Mouse (Mus musculus): ENCODE measurements around the gene Cav3.

Cav3 gene

DNA sequence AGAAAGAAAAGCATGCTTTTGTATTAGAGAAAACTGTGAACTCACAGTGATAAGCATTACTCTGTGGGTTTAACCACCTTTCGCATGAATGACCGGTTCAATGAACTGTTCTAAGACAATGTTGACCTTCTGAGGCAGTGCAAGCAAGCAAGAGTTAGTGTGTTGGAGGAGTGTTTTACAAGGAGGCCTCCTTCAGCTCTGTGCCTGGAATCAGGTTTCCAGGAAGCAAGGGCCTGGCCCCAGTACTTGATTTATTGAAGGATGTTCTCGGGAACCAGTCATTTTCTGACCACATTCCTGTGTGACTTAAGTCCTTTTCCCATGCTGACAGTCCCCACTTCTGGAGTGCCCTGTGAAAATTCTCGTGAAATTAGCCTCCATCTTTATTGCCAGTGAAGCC lies 35.9 kb downstream of the Cav3 start:
- no peak for DNase-seq (ENCODE audit: low spot score)

DNA sequence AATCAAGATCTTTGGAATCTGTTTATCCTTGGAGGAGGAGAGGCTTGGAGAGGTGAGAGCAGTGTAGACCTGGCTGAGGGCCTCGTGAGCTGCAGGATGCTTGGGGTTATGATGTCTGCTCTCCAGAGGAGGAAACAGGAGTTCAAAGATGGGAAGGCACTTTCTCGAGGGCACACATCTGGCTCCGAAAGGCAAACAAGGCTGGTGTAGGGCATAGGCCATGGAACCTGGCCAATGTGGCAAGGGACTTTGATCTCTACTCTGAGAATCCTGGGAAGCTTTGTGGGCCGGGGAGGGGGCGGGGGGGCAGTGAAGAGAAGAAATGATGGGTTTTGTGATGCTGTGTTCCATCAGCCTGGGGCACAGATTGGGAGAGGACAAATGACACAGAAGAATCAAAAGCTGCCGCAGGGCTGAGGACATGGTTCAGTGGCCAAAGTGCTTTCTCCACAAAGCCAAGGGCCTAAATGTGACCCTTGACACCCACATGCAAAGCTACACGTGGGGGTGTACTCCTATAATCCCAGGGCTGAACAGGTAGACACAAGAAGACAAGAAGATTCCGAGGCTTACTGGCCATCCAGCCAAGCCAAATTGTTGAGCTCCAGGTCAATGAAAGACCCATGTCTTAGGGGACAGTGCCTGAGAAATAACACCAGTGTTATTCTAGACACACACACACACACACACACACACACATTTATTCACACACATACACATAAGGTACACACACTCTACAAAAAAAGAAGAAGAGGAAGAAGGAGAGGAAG lies 37.2 kb downstream of the Cav3 start:
- no peak for DNase-seq (ENCODE audit: low spot score)

DNA sequence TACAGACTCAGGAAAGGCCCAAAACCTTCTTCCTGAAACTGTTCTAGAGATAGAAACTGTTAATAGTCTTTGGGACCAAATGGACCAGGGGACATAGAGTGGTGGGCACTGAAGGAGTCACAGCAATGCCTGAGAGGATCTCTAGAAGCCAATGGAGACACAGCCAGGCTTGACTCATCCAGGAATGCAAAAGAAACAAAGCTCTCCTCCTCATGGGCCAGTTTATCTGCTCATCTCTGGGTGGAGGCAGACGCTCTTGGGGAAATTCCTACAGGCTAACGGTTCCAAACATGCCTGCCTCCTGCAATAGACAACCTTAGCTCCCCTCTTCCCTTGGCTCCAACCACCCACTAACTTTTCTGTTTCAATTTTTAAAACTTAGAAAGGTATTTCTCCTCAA lies 38.2 kb downstream of the Cav3 start:
- DNase-seq (ENCODE audit: low spot score) = no peak

DNA sequence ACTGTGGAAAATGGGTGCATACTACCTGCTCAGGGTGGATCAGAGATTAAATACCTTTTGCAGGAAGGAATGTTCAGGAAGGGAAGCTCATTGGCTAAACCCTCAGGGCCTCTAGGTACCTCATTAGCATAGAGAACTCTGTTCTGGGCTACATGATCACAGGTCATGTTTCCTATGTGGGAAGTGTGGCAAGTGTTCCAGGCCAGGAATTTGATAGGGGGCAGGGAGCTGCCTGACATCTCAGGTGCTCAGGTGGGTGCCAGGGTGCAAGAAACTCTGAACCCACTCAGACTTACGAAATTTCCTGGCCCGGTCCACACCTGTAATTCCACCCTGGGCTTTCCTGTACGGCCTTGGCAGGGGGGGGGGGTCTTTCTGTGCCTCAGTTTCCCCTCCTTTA lies 39.4 kb downstream of the Cav3 start:
- no peak for DNase-seq (ENCODE audit: low spot score)

DNA sequence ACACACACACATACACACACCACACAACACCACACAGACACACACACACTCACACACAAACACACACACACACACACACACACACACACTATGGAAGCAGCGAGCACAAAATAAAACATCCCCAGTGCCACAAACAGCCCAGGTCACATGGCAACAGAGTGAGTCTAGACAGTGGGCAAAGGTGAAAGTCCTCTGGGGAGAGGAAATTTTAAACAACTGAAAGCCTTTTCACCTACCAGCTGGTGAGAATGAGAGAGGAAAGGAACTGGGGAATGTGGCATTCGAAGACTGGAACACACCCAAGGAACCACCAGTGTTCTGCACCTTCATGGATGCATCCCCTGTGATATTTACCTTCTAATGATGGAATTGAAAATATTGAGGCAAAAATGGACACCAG lies 40.2 kb downstream of the Cav3 start:
- no peak for DNase-seq (ENCODE audit: low spot score)

DNA sequence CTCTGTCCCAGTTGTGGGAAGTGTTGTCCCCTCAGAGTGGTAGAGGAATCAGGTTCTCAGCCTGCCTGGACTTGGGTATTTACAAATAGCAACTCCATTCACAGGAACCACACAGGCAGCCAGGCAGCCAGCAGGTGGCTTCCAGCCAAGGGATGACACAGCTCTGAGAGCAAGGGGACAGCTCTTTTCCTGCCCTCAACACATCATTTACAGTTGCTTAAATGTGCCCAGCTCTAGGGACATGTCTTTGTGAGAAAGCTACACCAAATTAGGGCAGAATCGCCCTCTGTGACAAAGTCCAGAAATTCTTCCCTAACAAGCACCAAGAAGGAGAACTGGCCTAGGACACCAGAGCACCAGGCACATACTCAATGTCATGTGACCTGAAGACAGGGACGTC lies 41.9 kb downstream of the Cav3 start:
- no peak for DNase-seq (ENCODE audit: low spot score)

DNA sequence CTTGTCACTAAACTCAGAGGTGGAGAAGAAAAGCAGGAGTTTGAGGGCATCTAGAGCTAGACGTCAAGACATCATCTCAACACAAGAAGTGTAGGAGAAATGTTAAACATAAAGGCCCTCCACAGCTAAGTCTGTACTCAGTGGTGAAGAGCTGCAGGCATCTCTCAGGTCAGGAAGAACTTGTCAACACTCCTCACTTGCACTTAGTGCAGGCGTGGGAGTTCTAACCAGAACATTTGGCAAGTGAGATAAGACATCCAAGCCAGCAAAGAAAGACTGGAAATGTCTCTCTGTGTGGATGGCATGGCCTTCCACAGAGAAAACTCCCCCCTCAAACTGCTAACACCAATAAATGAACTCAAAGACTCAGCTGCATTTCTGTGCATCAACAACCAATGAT lies 48.3 kb downstream of the Cav3 start:
- DNase-seq (ENCODE audit: low spot score) = no peak

DNA sequence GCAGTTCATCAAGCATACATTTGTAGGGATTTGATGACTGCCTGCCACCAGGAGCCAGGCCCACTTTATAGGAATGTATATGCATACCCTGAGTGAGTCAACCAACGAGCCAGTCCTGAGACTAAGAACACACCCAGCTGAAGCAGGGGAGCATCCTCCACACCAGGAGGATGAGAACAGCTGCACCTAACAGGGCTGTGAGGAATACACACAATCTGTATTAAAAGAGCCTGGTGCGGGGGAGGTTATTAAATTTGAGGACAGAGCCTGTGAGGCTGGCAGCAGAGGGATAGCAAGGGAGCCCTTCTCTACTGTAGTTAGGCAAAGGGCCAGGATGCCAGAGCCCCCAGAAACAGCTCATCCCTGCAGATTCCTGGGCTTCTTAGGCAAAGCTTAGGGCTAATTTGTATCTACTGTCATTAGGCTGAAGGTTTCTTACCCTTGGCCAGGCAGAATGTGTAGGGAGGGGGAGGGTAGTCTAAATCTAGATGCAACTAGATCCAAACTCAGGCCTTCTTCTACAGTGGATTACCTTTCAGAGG lies 50.4 kb downstream of the Cav3 start:
- DNase-seq (ENCODE audit: low spot score) = no peak

DNA sequence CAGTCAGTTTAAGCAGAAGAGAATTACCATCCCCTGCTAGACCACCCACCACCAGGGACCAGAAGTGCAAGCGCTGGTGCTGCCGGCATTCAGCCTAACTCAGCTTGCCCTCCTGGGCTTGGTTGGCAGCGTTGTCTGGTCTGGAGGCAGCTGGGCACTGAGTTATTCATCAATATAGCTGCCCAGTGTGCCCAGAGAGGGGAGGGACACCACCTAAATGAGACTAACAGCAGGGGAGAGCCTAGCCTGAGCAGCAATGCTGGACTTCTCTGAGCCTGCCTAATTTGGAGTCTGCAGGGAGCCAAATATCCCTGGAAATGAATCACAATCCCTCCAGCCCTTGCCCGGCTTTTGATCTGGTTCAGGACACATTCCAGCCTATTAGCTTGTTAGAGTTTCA lies 51.0 kb downstream of the Cav3 start:
- DNase-seq (ENCODE audit: low spot score) = no peak

DNA sequence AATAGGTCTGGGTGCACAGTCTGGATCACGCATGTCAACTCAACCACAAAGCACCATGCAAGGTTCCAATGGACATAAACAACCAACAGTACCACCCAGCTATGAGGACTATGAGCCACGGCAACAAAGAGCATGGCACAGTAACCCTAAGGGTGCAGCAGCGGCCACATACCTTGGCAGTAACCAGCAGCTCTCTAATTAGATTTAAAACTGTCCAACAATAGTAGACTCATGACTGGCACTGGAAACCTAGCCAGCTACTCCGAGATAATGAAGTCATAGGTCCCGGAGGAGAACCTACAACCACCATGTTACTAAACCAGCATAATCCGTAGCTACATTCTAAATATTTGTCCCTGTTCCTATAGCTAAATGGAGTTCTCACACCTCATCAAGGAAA lies 55.3 kb downstream of the Cav3 start:
- DNase-seq (ENCODE audit: low spot score) = no peak

DNA sequence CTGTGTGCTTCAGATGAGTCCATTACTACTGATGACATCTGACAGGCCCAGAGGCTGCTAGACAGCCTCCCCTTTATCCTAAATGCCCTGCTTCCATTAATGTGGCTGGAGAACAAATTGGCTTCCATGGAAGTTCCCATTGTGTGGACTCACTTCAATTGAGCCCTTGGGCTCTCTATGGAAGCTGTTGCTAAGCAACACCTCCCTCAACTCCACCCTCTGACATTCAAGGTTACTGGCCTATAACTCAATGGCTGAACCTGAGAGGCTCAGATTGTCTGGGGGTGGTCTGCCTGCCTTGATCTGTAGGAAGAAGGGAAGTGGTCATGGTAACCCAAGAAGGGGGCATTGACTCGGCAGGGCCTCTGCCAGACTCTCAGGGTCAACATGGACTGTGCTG lies 57.2 kb downstream of the Cav3 start:
- DNase-seq (ENCODE audit: low spot score) = no peak

DNA sequence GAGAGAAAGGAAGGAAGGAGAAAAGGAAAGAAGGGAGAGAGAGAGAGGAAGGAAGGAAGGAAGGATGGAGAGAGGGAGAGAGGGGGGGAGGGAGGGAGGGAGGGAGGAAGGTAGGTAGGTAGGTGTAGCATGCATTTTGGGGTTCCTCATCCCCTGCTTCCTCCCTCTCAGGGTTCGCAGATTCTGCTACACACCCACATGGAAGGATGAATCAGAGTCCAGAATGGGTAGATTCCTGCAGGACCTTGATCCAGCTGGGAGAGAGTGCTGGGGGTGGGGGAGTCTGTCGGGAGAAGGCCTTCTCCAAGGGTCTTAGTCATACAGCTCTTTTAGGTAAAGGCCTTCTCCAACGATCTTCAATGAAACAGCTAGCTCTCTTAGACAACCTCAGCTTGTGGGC lies 58.3 kb downstream of the Cav3 start:
- DNase-seq (ENCODE audit: low spot score) = no peak

DNA sequence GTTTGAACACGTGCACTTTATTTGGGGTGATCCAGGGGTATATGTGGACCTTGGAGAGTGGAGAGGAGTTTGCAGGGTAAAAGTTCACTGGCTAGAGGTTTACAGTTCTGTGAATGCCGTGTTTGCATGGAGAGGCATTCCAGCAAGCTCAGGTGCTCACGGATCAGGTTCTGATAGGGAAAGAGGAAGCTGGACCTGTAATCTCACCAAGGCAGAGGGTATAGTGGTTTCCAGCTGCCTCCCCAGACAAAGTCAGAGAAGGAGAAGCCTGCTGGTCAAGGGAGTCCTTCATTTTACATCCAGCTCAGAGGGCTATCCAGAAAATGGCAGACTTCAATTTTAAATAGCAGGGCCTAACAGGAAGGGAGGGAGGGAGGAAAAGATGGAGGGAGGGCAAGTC lies 58.7 kb downstream of the Cav3 start:
- no peak for DNase-seq (ENCODE audit: low spot score)

Data from urinary bladder, postnatal 25 days (tissue).